Mouse (Mus musculus) kidney, embryonic 16.5 days (tissue): Measurements from ENCODE around the gene Dnmt1. TPM values are rescaled to one million over a fixed set of nuclear protein-coding genes. Genes with fewer than 3 reads are reported as not detected.

Experiments
- ATAC-seq: fragments of 200-750 bp; cut with Nextera tagmentation; 2 replicates; pipeline ENCODE4 v1.8.0; 2017; ENCODE audit warnings: moderate TSS enrichment; ENCODE audit not compliant: low FRiP score, low TSS enrichment
- H3K27ac ChIP-seq: fragments of 300-500 bp; sonication (generic); 2 replicates; pipeline ENCODE4 v1.5.1; 2014; ENCODE audit warnings: low read length
- H3K27me3 ChIP-seq: fragments of 300-500 bp; sonication (generic); 2 replicates; pipeline ENCODE4 v1.6.1; 2014; ENCODE audit warnings: low read length, control low read depth, mixed read lengths; ENCODE audit not compliant: insufficient read depth
- H3K36me3 ChIP-seq: fragments of 300-500 bp; sonication (generic); 2 replicates; pipeline ENCODE4 v1.6.1; 2014; ENCODE audit warnings: low read length, control low read depth, mixed read lengths; ENCODE audit not compliant: insufficient read depth
- H3K4me1 ChIP-seq: fragments of 300-500 bp; sonication (generic); 2 replicates; pipeline ENCODE4 v1.6.1; 2014; ENCODE audit warnings: low read length, control low read depth, mixed read lengths; ENCODE audit not compliant: insufficient read depth
- H3K4me2 ChIP-seq: fragments of 300-500 bp; sonication (generic); replicated peaks from 2 replicates; pipeline ENCODE4 v1.6.1; 2014; ENCODE audit warnings: low read depth, low read length
- H3K4me3 ChIP-seq: fragments of 300-500 bp; sonication (generic); 2 replicates; pipeline ENCODE4 v1.5.1; 2014; ENCODE audit warnings: mild to moderate bottlenecking, low read length
- H3K9ac ChIP-seq: fragments of 300-500 bp; sonication (generic); replicated peaks from 2 replicates; pipeline ENCODE4 v1.6.1; 2014; ENCODE audit warnings: low read length
- H3K9me3 ChIP-seq: fragments of 300-500 bp; sonication (generic); 2 replicates; pipeline ENCODE4 v1.6.1; 2016; ENCODE audit warnings: low read length, control low read depth
- WGBS: fragments of 180-500 bp; shearing (Covaris S2); extraction: QIAGEN DNeasy Blood & Tissue Kit; methylation state at CpG from one replicate; pipeline ENCODE4 v1.1.7; 2014; 5-methylcytosine and 5-hydroxymethylcytosine counted together
- microRNA-seq: library from miRNA; unstranded; fragments of <30 nt; microRNA quantifications from one replicate; pipeline ENCODE4, GENCODE M21; 2016
- polyA plus RNA-seq: library from polyadenylated mRNA; unstranded; fragments of >200 nt; fragmentation: Nextera tagmentation; extraction: Ambion mirVana; gene quantifications from 2 replicates; pipeline ENCODE4 v1.2.1, GENCODE M21; 2015

The Dnmt1 gene
- polyA plus RNA-seq, 1 experiment from 2014 or later, result 107 TPM

DNA sequence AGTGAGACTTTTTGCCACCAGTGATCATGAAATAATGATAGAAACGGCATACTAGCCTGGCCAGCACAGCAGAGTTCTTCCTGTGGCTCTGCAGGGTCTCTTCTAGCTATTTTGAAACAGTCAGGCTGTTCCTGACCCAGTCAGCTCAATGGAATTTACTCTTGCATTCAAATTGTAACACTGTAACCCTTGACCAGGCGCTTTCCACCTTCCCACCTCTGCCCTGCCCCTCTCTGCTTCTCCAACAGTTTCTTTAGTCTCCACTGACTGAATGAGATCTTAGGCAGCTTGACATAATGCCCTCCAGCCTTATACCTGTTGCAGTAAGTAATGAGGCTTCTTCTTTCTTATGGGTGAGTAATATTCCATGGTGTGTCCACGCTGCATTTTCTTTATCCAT is 92.8 kb downstream of the Dnmt1 start:
- no peak overlapping the region for H3K27ac ChIP-seq

DNA sequence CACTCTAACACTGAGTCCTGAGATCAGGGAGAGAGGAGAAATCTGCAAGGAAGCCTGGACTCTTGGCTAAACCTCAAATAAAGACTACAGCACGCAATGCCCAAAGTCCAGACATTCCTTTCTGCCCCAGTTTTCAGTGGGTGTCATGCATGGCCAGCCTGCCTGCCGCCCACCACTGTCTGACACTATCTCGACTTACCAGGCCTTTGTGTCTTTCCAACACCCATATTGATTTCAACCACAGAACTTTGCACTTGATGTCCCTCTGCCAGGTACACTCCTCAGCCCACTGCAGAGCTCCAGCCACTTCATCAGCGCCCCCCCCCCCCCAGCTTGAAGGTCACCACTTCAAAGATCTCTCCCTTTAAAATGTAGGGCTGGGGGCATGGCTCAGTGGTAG is 97.5 kb downstream of the Dnmt1 start:
- 34% methylated on average over 4 of the region's 4 CpGs for WGBS
- ATAC-seq, result no peak

More for the DNA sequence above, 92.8 kb downstream of the Dnmt1 start:
- no peak for ATAC-seq
- no peak overlapping the region for H3K9ac ChIP-seq
- no peak overlapping the region for H3K4me3 ChIP-seq
- 0 out of 2 replicates have a peak, but pooled peaks cover 8% of the 10 kb centered on the region for H3K4me1 ChIP-seq
- H3K27me3 ChIP-seq, result peaks cover 21% of the 10 kb centered on the region
- H3K9me3 ChIP-seq, result no peaks in the 10 kb centered on the region
- H3K4me2 ChIP-seq, result no peak overlapping the region
- H3K36me3 ChIP-seq, result 0 out of 2 replicates have a peak, but pooled peaks cover 5% of the 10 kb centered on the region
- 64% methylated on average over 3 of the region's 3 CpGs for WGBS

GRCm38 (mm10) chr9:20861821-20862220 is 97.9 kb downstream of the Dnmt1 start:
- WGBS, result 9% methylated on average over 4 of the region's 4 CpGs
- no peak overlapping the region for H3K4me3 ChIP-seq
- H3K27me3 ChIP-seq, result no peaks in the 10 kb centered on the region
- H3K4me1 ChIP-seq, result no peaks in the 10 kb centered on the region
- no peak overlapping the region for H3K4me2 ChIP-seq
- no peak overlapping the region for H3K9ac ChIP-seq
- ATAC-seq, result no peak
- no peak overlapping the region for H3K27ac ChIP-seq
- H3K9me3 ChIP-seq, result no peaks in the 10 kb centered on the region
- no peaks in the 10 kb centered on the region for H3K36me3 ChIP-seq

More for the DNA sequence above, 97.5 kb downstream of the Dnmt1 start:
- no peaks in the 10 kb centered on the region for H3K36me3 ChIP-seq
- no peaks in the 10 kb centered on the region for H3K9me3 ChIP-seq
- H3K4me1 ChIP-seq, result no peaks in the 10 kb centered on the region
- no peak overlapping the region for H3K27ac ChIP-seq
- no peaks in the 10 kb centered on the region for H3K27me3 ChIP-seq
- no peak overlapping the region for H3K9ac ChIP-seq
- no peak overlapping the region for H3K4me3 ChIP-seq
- H3K4me2 ChIP-seq, result no peak overlapping the region

DNA sequence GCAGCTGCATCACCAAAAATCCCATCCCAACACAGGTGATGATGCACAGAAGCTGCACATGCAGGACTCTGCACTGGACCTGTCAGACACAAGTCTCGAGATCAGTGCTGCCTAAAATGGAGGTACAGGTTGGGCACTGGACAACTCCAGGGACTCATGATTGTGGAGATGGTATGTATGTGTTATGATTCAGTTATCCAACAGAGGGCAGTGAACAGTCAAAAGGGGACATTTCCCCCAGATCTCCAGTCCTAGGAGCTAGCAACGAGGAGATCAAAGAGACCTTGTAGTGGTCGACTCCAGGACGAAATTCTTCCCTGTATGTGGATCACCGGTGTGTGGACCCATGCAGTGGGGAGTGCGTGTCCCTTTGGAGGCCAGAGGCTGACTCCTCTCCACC is 99.8 kb downstream of the Dnmt1 start:
- Histone ChIP-seq H3K27me3 (no peaks in the 10 kb centered on the region), H3K27ac (no peak overlapping the region), H3K36me3 (no peaks in the 10 kb centered on the region), H3K4me2 (no peak overlapping the region), H3K4me3 (no peak overlapping the region), H3K9ac (no peak overlapping the region), H3K9me3 (no peaks in the 10 kb centered on the region), H3K4me1 (no peaks in the 10 kb centered on the region)
- no peak for ATAC-seq
- WGBS, result 44% methylated on average over 6 of the region's 6 CpGs

Small RNA genes within 50 kb of the gene (microRNA-seq; reads per million reads assigned to microRNA genes)
- gene Mir7081, result 0.79 reads per million

Other genes with a start within 250 kb of the Dnmt1 start
- gene Olfm2, start 213.5 kb downstream of the Dnmt1 start, polyA plus RNA-seq, result 6.5 and 6.6 TPM in 2 replicates
- 2.5 TPM in 2 replicates for gene Col5a3, start 144.8 kb downstream of the Dnmt1 start, polyA plus RNA-seq
- gene Rdh8, start 141.4 kb downstream of the Dnmt1 start, polyA plus RNA-seq, result not detected in 2 replicates
- gene A230050P20Rik, start 91.2 kb downstream of the Dnmt1 start, polyA plus RNA-seq, result 18.8 and 20.1 TPM in 2 replicates
- 2.9 and 3.6 TPM in 2 replicates for gene Angptl6, start 80.2 kb downstream of the Dnmt1 start, polyA plus RNA-seq
- 94.3 and 95.3 TPM in 2 replicates for gene Ppan, start 71.7 kb downstream of the Dnmt1 start, polyA plus RNA-seq
- 299 and 319 TPM in 2 replicates for gene Eif3g, start 61.3 kb downstream of the Dnmt1 start, polyA plus RNA-seq
- gene S1pr2, start 16.9 kb upstream of the Dnmt1 start, polyA plus RNA-seq, result 35.1 and 37.7 TPM in 2 replicates
- 161 and 169 TPM in 2 replicates for gene Mrpl4, start 42.9 kb upstream of the Dnmt1 start, polyA plus RNA-seq
- gene Icam1, start 56.1 kb upstream of the Dnmt1 start, polyA plus RNA-seq, result 14.2 and 18.0 TPM in 2 replicates
- 0.84 and 0.91 TPM in 2 replicates for gene Icam4, start 69.5 kb upstream of the Dnmt1 start, polyA plus RNA-seq
- gene Icam5, start 72.2 kb upstream of the Dnmt1 start, polyA plus RNA-seq, result 0.39 and 0.45 TPM in 2 replicates
- 0.59 and 0.64 TPM in 2 replicates for gene Zglp1, start 107.2 kb upstream of the Dnmt1 start, polyA plus RNA-seq
- 0.77 and 0.84 TPM in 2 replicates for gene Gm49373, start 113.2 kb upstream of the Dnmt1 start, polyA plus RNA-seq
- 56.1 and 65.7 TPM in 2 replicates for gene Fdx1l, start 113.7 kb upstream of the Dnmt1 start, polyA plus RNA-seq
- gene Gm38431, start 132.1 kb upstream of the Dnmt1 start, polyA plus RNA-seq, result 2.1 and 3.7 TPM in 2 replicates
- 66.8 and 78.7 TPM in 2 replicates for gene Raver1, start 132.1 kb upstream of the Dnmt1 start, polyA plus RNA-seq
- 16.1 and 16.3 TPM in 2 replicates for gene Tyk2, start 171.4 kb upstream of the Dnmt1 start, polyA plus RNA-seq
- 359 and 386 TPM in 2 replicates for gene Cdc37, start 190.1 kb upstream of the Dnmt1 start, polyA plus RNA-seq
- 14.3 and 15.3 TPM in 2 replicates for gene Pde4a, start 205.8 kb upstream of the Dnmt1 start, polyA plus RNA-seq